Mouse (Mus musculus) neural tube, embryonic 13.5 days (tissue): Measurements from ENCODE around the gene Rps6kb2. TPM values are rescaled to one million over a fixed set of nuclear protein-coding genes. Genes with fewer than 3 reads are reported as not detected.

Experiments used
- ATAC-seq: fragments of 200-750 bp; cut with Nextera tagmentation; 2 replicates; pipeline ENCODE4 v1.8.0; 2017; ENCODE audit warnings: low read depth, mild to moderate bottlenecking, moderate TSS enrichment, moderate library complexity
- H3K27ac ChIP-seq: fragments of 300-500 bp; sonication (generic); replicated peaks from 2 replicates; pipeline ENCODE4 v1.5.1; 2015; ENCODE audit warnings: moderate library complexity, mild to moderate bottlenecking, inconsistent platforms
- H3K27me3 ChIP-seq: fragments of 300-500 bp; sonication (generic); 2 replicates; pipeline ENCODE4 v1.6.1; 2015; ENCODE audit warnings: mild to moderate bottlenecking, inconsistent platforms
- H3K36me3 ChIP-seq: fragments of 300-500 bp; sonication (generic); 2 replicates; pipeline ENCODE4 v1.6.1; 2015; ENCODE audit warnings: mild to moderate bottlenecking, inconsistent platforms
- H3K4me1 ChIP-seq: fragments of 300-500 bp; sonication (generic); replicated peaks from 2 replicates; pipeline ENCODE4 v1.6.1; 2015; ENCODE audit warnings: inconsistent platforms
- H3K4me2 ChIP-seq: fragments of 300-500 bp; sonication (generic); 2 replicates; pipeline ENCODE4 v1.6.1; 2015; ENCODE audit warnings: inconsistent platforms, mild to moderate bottlenecking, moderate library complexity
- H3K4me3 ChIP-seq: fragments of 300-500 bp; sonication (generic); 2 replicates; pipeline ENCODE4 v1.5.1; 2015; ENCODE audit warnings: mild to moderate bottlenecking, inconsistent platforms
- H3K9ac ChIP-seq: fragments of 300-500 bp; sonication (generic); 2 replicates; pipeline ENCODE4 v1.6.1; 2015; ENCODE audit warnings: moderate library complexity, mild to moderate bottlenecking, inconsistent platforms
- H3K9me3 ChIP-seq: fragments of 300-500 bp; sonication (generic); 2 replicates; pipeline ENCODE4 v1.6.1; 2016; ENCODE audit warnings: inconsistent platforms
- WGBS: fragments of 180-500 bp; shearing (Covaris S2); methylation state at CpG from one replicate; pipeline ENCODE4 v1.1.7; 2015; 5-methylcytosine and 5-hydroxymethylcytosine counted together
- polyA plus RNA-seq: library from polyadenylated mRNA; unstranded; fragments of >200 nt; fragmentation: Nextera tagmentation; extraction: Ambion mirVana; gene quantifications from 2 replicates; pipeline ENCODE4 v1.2.1, GENCODE M21; 2015

The Rps6kb2 gene
- polyA plus RNA-seq, 1 experiment from 2014 or later, result 63.6 TPM

DNA sequence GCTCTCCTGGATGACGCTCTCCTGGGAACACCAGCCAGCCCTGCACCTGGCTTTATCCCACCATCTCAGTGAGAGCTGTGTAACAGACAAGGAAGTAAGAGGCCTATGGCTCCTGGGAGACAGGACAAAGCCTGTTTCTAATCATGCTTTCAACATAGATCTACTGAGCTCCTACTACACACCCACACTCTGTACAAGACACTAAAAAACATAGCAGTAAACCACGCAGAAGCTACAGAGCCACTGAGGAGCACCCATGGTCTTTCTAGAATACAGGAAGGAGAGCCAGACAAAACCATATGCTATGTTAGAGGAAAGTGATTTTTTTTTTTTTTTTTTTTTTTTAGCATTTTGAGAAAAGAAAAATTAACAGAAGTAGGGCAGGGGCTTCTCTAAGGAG, 44.8 kb downstream of the Rps6kb2 start:
- Histone ChIP-seq H3K4me3 (no peak overlapping the region), H3K4me1 (peaks cover 12% of the 10 kb centered on the region), H3K27ac (no peak overlapping the region), H3K36me3 (peaks cover 48% of the 10 kb centered on the region), H3K27me3 (no peaks in the 10 kb centered on the region), H3K9ac (no peak overlapping the region), H3K9me3 (no peaks in the 10 kb centered on the region), H3K4me2 (no peak overlapping the region)
- no peak for ATAC-seq
- 100% methylated on average over 2 of the region's 2 CpGs for WGBS

- Histone ChIP-seq H3K4me2 (no peak overlapping the region), H3K9ac (no peak overlapping the region), H3K4me3 (no peak overlapping the region), H3K9me3 (no peaks in the 10 kb centered on the region), H3K27ac (no peak overlapping the region), H3K27me3 (no peaks in the 10 kb centered on the region), H3K4me1 (peaks cover 12% of the 10 kb centered on the region), H3K36me3 (peaks cover 61% of the 10 kb centered on the region)
- WGBS, result 97% methylated on average over 7 of the region's 7 CpGs
- ATAC-seq, result no peak
Measured at GRCm38 (mm10) chr19:4117006-4117405, 46.1 kb downstream of the Rps6kb2 start.

DNA sequence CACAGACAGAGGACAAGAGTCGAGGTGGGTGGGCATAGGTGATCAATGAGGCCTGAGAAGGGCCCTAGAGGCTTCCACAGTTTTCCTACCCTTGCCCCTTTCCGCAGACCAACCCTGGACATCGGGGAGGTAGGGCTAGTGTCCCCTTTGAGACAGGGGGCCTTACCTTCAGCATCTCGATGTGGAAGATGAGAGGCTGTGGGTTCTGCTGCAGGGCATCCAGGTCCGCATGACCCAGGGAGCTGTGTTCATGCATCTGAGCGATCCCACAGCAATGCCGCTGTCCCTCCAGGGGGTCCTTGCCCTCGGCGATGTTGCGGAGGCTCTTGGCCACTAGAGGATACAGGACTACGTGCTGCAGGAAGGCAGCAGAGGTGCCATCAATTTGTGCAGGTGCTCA, 47.3 kb downstream of the Rps6kb2 start:
- Histone ChIP-seq H3K4me3 (no peak overlapping the region), H3K9me3 (no peaks in the 10 kb centered on the region), H3K27me3 (no peaks in the 10 kb centered on the region), H3K4me1 (peaks cover 11% of the 10 kb centered on the region), H3K27ac (no peak overlapping the region), H3K9ac (no peak overlapping the region), H3K36me3 (peaks cover 73% of the 10 kb centered on the region), H3K4me2 (no peak overlapping the region)
- 85% methylated on average over 11 of the region's 11 CpGs for WGBS
- no peak for ATAC-seq

DNA sequence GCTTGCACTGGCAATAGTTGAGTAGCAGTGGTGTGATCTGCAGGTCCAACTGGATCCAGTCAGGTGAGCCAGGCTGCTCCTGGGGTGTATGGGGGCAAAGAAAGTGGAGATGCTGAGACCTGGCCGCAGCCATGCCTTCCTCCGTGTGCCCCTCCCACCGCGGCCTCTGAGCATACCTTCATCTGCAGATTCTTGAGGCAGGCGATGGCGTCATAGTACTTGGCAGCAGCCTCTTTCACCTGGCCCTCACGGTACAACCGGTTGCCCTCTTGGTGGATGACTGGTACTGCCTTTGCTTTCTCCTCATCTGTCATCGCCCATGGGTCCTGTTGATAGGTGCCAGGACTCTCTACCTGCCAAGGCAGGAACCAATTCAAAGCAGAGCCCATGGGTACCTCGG, 48.0 kb downstream of the Rps6kb2 start:
- H3K27me3 ChIP-seq, result no peaks in the 10 kb centered on the region
- no peak for ATAC-seq
- H3K9me3 ChIP-seq, result no peaks in the 10 kb centered on the region
- H3K9ac ChIP-seq, result no peak overlapping the region
- no peak overlapping the region for H3K4me2 ChIP-seq
- WGBS, result 94% methylated on average over 10 of the region's 10 CpGs
- H3K36me3 ChIP-seq, result peaks cover 80% of the 10 kb centered on the region
- H3K4me1 ChIP-seq, result peaks cover 4% of the 10 kb centered on the region; the same call in 1 of the 2 replicates
- H3K4me3 ChIP-seq, result no peak overlapping the region
- no peak overlapping the region for H3K27ac ChIP-seq

DNA sequence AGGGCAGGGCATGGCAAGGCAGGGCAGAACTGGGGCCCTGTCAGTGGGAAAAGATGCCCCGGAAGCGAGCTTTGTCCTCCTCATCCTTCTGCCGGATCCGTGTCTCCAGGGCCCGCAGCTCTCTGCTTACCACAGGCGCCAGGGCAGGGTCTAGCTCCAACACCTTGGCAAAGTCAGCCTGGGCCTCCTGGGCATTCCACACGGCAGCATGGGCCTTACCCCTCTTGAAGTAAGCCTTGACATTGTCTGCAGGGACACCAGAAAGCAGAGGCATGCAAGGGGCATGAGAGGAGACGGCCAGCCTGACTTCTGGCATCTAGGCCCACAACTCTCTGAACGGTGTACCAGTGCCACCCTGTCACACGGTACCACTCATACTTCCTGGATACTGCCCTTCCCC, 48.6 kb downstream of the Rps6kb2 start:
- ATAC-seq, result no peak
- H3K36me3 ChIP-seq, result peaks cover 84% of the 10 kb centered on the region
- H3K9ac ChIP-seq, result no peak overlapping the region
- no peaks in the 10 kb centered on the region for H3K27me3 ChIP-seq
- no peak overlapping the region for H3K27ac ChIP-seq
- 89% methylated on average over 10 of the region's 10 CpGs for WGBS
- H3K9me3 ChIP-seq, result no peaks in the 10 kb centered on the region
- H3K4me2 ChIP-seq, result no peak overlapping the region
- no peaks in the 10 kb centered on the region for H3K4me1 ChIP-seq
- H3K4me3 ChIP-seq, result no peak overlapping the region

- 62% methylated on average over 5 of the region's 5 CpGs for WGBS
- no peak overlapping the region for H3K9ac ChIP-seq
- no peak overlapping the region for H3K4me3 ChIP-seq
- no peak overlapping the region for H3K27ac ChIP-seq
- peaks cover 91% of the 10 kb centered on the region for H3K36me3 ChIP-seq
- H3K9me3 ChIP-seq, result no peaks in the 10 kb centered on the region
- ATAC-seq, result no peak
- H3K4me1 ChIP-seq, result no peaks in the 10 kb centered on the region
- H3K27me3 ChIP-seq, result no peaks in the 10 kb centered on the region
- H3K4me2 ChIP-seq, result no peak overlapping the region
Measured at GRCm38 (mm10) chr19:4113806-4114230, 49.3 kb downstream of the Rps6kb2 start.

GRCm38 (mm10) chr19:4113186-4113805, 49.9 kb downstream of the Rps6kb2 start:
- H3K4me3 ChIP-seq, result no peak overlapping the region
- 81% methylated on average over 13 of the region's 13 CpGs for WGBS
- H3K27me3 ChIP-seq, result no peaks in the 10 kb centered on the region
- peaks cover 91% of the 10 kb centered on the region for H3K36me3 ChIP-seq
- no peaks in the 10 kb centered on the region for H3K9me3 ChIP-seq
- no peak for ATAC-seq
- H3K27ac ChIP-seq, result no peak overlapping the region
- no peaks in the 10 kb centered on the region for H3K4me1 ChIP-seq
- no peak overlapping the region for H3K4me2 ChIP-seq
- no peak overlapping the region for H3K9ac ChIP-seq

- Histone ChIP-seq H3K36me3 (peaks cover 90% of the 10 kb centered on the region), H3K9ac (no peak overlapping the region), H3K27me3 (no peaks in the 10 kb centered on the region), H3K4me3 (no peak overlapping the region), H3K4me1 (no peaks in the 10 kb centered on the region), H3K4me2 (no peak overlapping the region), H3K9me3 (no peaks in the 10 kb centered on the region), H3K27ac (no peak overlapping the region)
- ATAC-seq, result no peak
- 95% methylated on average over 26 of the region's 26 CpGs for WGBS
Measured at GRCm38 (mm10) chr19:4112063-4112960, 50.8 kb downstream of the Rps6kb2 start.

DNA sequence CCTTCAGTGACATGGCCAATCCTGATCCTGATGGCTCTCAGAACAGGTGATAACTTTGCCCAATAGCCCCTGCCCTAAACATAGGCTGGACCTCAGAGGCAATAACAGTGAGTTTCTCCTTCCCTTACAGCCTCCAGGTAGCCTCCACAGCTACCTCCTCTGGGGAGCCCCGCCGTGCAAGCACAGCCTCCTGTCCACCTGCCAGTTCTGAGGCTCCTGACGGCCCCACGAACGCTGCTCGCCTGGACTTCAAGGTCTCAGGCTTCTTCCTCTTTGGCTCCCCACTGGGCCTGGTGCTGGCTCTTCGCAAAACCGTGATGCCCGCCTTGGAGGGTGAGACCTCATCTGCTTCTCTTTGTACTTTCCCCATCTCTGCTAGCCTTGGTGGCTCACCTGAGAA, 54.6 kb downstream of the Rps6kb2 start:
- no peak overlapping the region for H3K4me3 ChIP-seq
- peaks cover 71% of the 10 kb centered on the region for H3K36me3 ChIP-seq
- no peak overlapping the region for H3K4me2 ChIP-seq
- WGBS, result 87% methylated on average over 9 of the region's 9 CpGs
- no peaks in the 10 kb centered on the region for H3K9me3 ChIP-seq
- no peak overlapping the region for H3K27ac ChIP-seq
- no peaks in the 10 kb centered on the region for H3K27me3 ChIP-seq
- no peak for ATAC-seq
- H3K9ac ChIP-seq, result no peak overlapping the region
- H3K4me1 ChIP-seq, result peaks cover 8% of the 10 kb centered on the region; the same call in 1 of the 2 replicates

- no peak overlapping the region for H3K4me3 ChIP-seq
- WGBS, result 91% methylated on average over 14 of the region's 14 CpGs
- peaks cover 57% of the 10 kb centered on the region for H3K36me3 ChIP-seq
- no peak overlapping the region for H3K9ac ChIP-seq
- no peak for ATAC-seq
- peaks cover 10% of the 10 kb centered on the region for H3K27me3 ChIP-seq
- H3K4me2 ChIP-seq, result no peak overlapping the region
- peaks cover 18% of the 10 kb centered on the region for H3K4me1 ChIP-seq
- no peaks in the 10 kb centered on the region for H3K9me3 ChIP-seq
- no peak overlapping the region for H3K27ac ChIP-seq
Measured at GRCm38 (mm10) chr19:4106654-4107053, 56.5 kb downstream of the Rps6kb2 start.

DNA sequence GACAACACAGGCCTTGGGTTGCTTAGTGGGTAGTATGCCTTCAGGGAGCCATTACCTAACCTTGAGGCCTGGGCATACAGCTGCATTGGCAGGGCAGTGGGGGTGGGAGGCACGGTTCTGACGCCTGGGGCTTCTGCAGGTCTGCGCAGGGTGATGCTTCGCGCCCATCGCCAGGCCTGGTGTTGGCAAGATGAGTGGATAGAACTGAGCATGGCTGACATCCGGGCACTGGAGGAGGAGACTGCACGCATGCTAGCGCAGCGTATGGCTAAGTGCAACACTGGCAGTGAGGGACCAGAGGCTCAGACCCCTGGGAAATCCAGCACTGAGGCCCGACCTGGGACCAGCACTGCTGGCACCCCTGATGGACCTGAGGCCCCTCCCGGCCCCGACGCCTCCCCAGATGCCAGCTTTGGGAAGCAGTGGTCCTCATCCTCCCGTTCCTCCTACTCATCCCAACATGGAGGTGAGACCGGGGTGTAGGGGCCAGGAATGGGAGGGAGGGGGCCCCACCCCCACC, 58.4 kb downstream of the Rps6kb2 start:
- WGBS, result 86% methylated on average over 16 of the region's 16 CpGs
- no peak overlapping the region for H3K4me3 ChIP-seq
- H3K4me1 ChIP-seq, result peaks cover 37% of the 10 kb centered on the region
- H3K9me3 ChIP-seq, result no peaks in the 10 kb centered on the region
- H3K27me3 ChIP-seq, result peaks cover 16% of the 10 kb centered on the region
- peak overlapping the region; percentile 56 for H3K27ac ChIP-seq
- no peak for ATAC-seq
- H3K36me3 ChIP-seq, result peaks cover 40% of the 10 kb centered on the region
- H3K9ac ChIP-seq, result no peak overlapping the region
- H3K4me2 ChIP-seq, result no peak overlapping the region
